Mouse (Mus musculus) brown adipose tissue, adult 24 weeks (tissue): ENCODE results near the gene Gm20388. TPM values are rescaled to one million over a fixed set of nuclear protein-coding genes. Genes with fewer than 3 reads are reported as not detected.

Source experiments
- H3K27ac ChIP-seq: fragments of 200-500 bp; replicated peaks from 2 replicates; pipeline ENCODE4 v1.5.1; 2012; ENCODE audit warnings: low read depth, mild to moderate bottlenecking, low read length
- H3K4me1 ChIP-seq: fragments of 200-500 bp; 2 replicates; pipeline ENCODE4 v1.6.1; 2012; ENCODE audit warnings: low read length, mixed read lengths; ENCODE audit not compliant: control insufficient read depth, insufficient read depth, insufficient read length
- H3K4me3 ChIP-seq: fragments of 200-500 bp; 2 replicates; pipeline ENCODE4 v1.5.1; 2012; ENCODE audit warnings: low read depth, mild to moderate bottlenecking, low read length, moderate library complexity; ENCODE audit not compliant: insufficient read depth
- polyA plus RNA-seq: library from polyadenylated mRNA; stranded (reverse); fragments of >200 nt; gene quantifications from 2 replicates; pipeline ENCODE4 v1.2.4, GENCODE M21; 2012; ENCODE audit not compliant: missing spikeins, insufficient read depth, insufficient read length

The Gm20388 gene
- polyA plus RNA-seq, 1 experiment, result 44.7 TPM

GRCm38 (mm10) chr8:124312228-124312627, 4401.6 kb downstream of the Gm20388 start:
- peaks cover 17% of the 10 kb centered on the region for H3K4me1 ChIP-seq
- H3K4me3 ChIP-seq, result no peak overlapping the region

GRCm38 (mm10) chr8:124314803-124315202, 4404.2 kb downstream of the Gm20388 start:
- Histone ChIP-seq H3K27ac (no peak overlapping the region), H3K4me1 (peaks cover 22% of the 10 kb centered on the region), H3K4me3 (no peak overlapping the region)

More at GRCm38 (mm10) chr8:124312228-124312627, 4401.6 kb downstream of the Gm20388 start:
- no peak overlapping the region for H3K27ac ChIP-seq

- Histone ChIP-seq H3K4me3 (no peak overlapping the region), H3K4me1 (peaks cover 22% of the 10 kb centered on the region), H3K27ac (no peak overlapping the region)
Observed at GRCm38 (mm10) chr8:124316466-124317136, 4406.0 kb downstream of the Gm20388 start.

- no peak overlapping the region for H3K27ac ChIP-seq
- no peak overlapping the region for H3K4me3 ChIP-seq
- H3K4me1 ChIP-seq, result peaks cover 22% of the 10 kb centered on the region
Observed at GRCm38 (mm10) chr8:124317191-124317682, 4406.6 kb downstream of the Gm20388 start.

GRCm38 (mm10) chr8:124317821-124318220, 4407.2 kb downstream of the Gm20388 start:
- H3K4me1 ChIP-seq, result peaks cover 22% of the 10 kb centered on the region
- no peak overlapping the region for H3K27ac ChIP-seq
- no peak overlapping the region for H3K4me3 ChIP-seq

GRCm38 (mm10) chr8:124318612-124319315, 4408.1 kb downstream of the Gm20388 start:
- peaks cover 22% of the 10 kb centered on the region for H3K4me1 ChIP-seq
- no peak overlapping the region for H3K27ac ChIP-seq
- no peak overlapping the region for H3K4me3 ChIP-seq

- Histone ChIP-seq H3K27ac (no peak overlapping the region), H3K4me1 (peaks cover 22% of the 10 kb centered on the region), H3K4me3 (no peak overlapping the region)
Observed at GRCm38 (mm10) chr8:124319316-124319652, 4408.6 kb downstream of the Gm20388 start.

GRCm38 (mm10) chr8:124321227-124321840, 4410.7 kb downstream of the Gm20388 start:
- no peak overlapping the region for H3K4me3 ChIP-seq
- no peak overlapping the region for H3K27ac ChIP-seq
- peaks cover 18% of the 10 kb centered on the region for H3K4me1 ChIP-seq

- no peak overlapping the region for H3K4me3 ChIP-seq
- no peak overlapping the region for H3K27ac ChIP-seq
- H3K4me1 ChIP-seq, result peaks cover 5% of the 10 kb centered on the region; the same call in 1 of the 2 replicates
Observed at GRCm38 (mm10) chr8:124323356-124323755, 4412.7 kb downstream of the Gm20388 start.

GRCm38 (mm10) chr8:124328259-124328658, 4417.6 kb downstream of the Gm20388 start:
- H3K4me3 ChIP-seq, result no peak overlapping the region
- no peak overlapping the region for H3K27ac ChIP-seq
- H3K4me1 ChIP-seq, result no peaks in the 10 kb centered on the region

GRCm38 (mm10) chr8:124329690-124330089, 4419.0 kb downstream of the Gm20388 start:
- H3K4me1 ChIP-seq, result no peaks in the 10 kb centered on the region
- no peak overlapping the region for H3K4me3 ChIP-seq
- no peak overlapping the region for H3K27ac ChIP-seq

GRCm38 (mm10) chr8:124330433-124330832, 4419.8 kb downstream of the Gm20388 start:
- Histone ChIP-seq H3K27ac (no peak overlapping the region), H3K4me1 (no peaks in the 10 kb centered on the region), H3K4me3 (no peak overlapping the region)

GRCm38 (mm10) chr8:124331094-124331493, 4420.5 kb downstream of the Gm20388 start:
- H3K4me3 ChIP-seq, result no peak overlapping the region
- no peak overlapping the region for H3K27ac ChIP-seq
- H3K4me1 ChIP-seq, result no peaks in the 10 kb centered on the region

- no peaks in the 10 kb centered on the region for H3K4me1 ChIP-seq
- no peak overlapping the region for H3K27ac ChIP-seq
- no peak overlapping the region for H3K4me3 ChIP-seq
Observed at GRCm38 (mm10) chr8:124331706-124332105, 4421.1 kb downstream of the Gm20388 start.

- Histone ChIP-seq H3K4me1 (no peaks in the 10 kb centered on the region), H3K4me3 (no peak overlapping the region), H3K27ac (no peak overlapping the region)
Observed at GRCm38 (mm10) chr8:124336302-124336701, 4425.7 kb downstream of the Gm20388 start.
